Mouse (Mus musculus): ENCODE data around the gene Kcnip1. TPM values are rescaled to one million over a fixed set of nuclear protein-coding genes. Genes with fewer than 3 reads are reported as not detected.

Gene Kcnip1
- polyA plus RNA-seq, 1 experiment from 2014 or later: 9.0 TPM

GRCm38 (mm10) chr11:33821331-33821730, 171.6 kb downstream of the Kcnip1 start:
- H3K4me1 ChIP-seq (ENCODE audit: control insufficient read depth, insufficient read depth, low read length): peaks cover 2% of the 10 kb centered on the region; the same call in 1 of the 2 replicates
- DNase-seq (ENCODE audit: low spot score, missing footprints): no peak
- H3K27ac ChIP-seq (ENCODE audit: low read depth, low read length): no peak overlapping the region
- no peak overlapping the region for H3K9ac ChIP-seq (ENCODE audit: low read length)
- H3K9me3 ChIP-seq (ENCODE audit: control insufficient read depth, low read length): no peaks in the 10 kb centered on the region
- WGBS: 88% methylated on average over 5 of the region's 5 CpGs
- H3K4me2 ChIP-seq: no peak overlapping the region
- H3K4me3 ChIP-seq (ENCODE audit: low read depth, low read length): no peak overlapping the region
- no peaks in the 10 kb centered on the region for H3K27me3 ChIP-seq (ENCODE audit: control insufficient read depth, insufficient read depth, low read length)
- no peak for ATAC-seq (ENCODE audit: low FRiP score)
- no peaks in the 10 kb centered on the region for H3K36me3 ChIP-seq (ENCODE audit: control insufficient read depth, insufficient read depth, low read length)

- Histone ChIP-seq H3K9ac (ENCODE audit: low read length) (no peak overlapping the region), H3K4me3 (ENCODE audit: low read depth, low read length) (no peak overlapping the region), H3K9me3 (ENCODE audit: control insufficient read depth, low read length) (no peaks in the 10 kb centered on the region), H3K36me3 (ENCODE audit: control insufficient read depth, insufficient read depth, low read length) (no peaks in the 10 kb centered on the region), H3K4me2 (no peak overlapping the region), H3K4me1 (ENCODE audit: control insufficient read depth, insufficient read depth, low read length) (peaks cover 3% of the 10 kb centered on the region; the same call in 1 of the 2 replicates), H3K27me3 (ENCODE audit: control insufficient read depth, insufficient read depth, low read length) (no peaks in the 10 kb centered on the region), H3K27ac (ENCODE audit: low read depth, low read length) (no peak overlapping the region)
- WGBS: 92% methylated on average over 7 of the region's 7 CpGs
- DNase-seq (ENCODE audit: low spot score, missing footprints) (no peak), ATAC-seq (ENCODE audit: low FRiP score) (no peak)
Measured at GRCm38 (mm10) chr11:33820876-33821275, 172.1 kb downstream of the Kcnip1 start.

DNA sequence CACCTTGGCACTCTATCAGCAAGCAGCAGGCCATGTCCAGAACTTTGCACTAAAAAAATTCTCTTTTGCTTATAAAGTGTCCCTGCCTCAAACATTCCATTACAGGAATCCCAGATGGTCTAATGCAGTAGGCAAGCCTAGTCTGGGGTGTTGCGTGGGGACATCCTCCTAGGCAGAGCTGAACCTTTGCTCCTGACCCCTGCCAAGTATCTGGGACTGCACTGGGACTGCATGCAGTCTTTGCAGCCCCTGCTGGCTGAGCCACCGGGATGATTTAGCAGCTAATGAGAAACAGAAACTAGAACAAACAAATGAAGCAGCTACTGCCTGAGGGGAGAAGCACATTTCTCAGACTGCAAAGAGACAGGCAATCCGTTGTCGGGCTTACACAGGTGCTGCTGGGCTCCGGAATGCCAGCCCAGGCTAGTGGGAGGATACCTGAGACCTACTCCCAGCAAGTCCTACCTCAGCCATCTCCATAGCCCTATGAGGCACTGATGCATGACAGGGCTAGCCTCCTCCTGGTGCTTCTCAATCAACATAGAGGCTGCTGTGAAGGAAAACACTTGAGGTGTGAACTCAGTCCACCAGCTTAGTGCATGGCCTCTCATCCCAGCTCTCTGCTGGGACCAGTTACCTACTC, 174.0 kb downstream of the Kcnip1 start:
- no peaks in the 10 kb centered on the region for H3K27me3 ChIP-seq (ENCODE audit: control insufficient read depth, insufficient read depth, low read length)
- H3K4me1 ChIP-seq (ENCODE audit: control insufficient read depth, insufficient read depth, low read length): peaks cover 3% of the 10 kb centered on the region; the same call in 1 of the 2 replicates
- no peak overlapping the region for H3K4me2 ChIP-seq
- 60% methylated on average over 5 of the region's 5 CpGs for WGBS
- H3K9me3 ChIP-seq (ENCODE audit: control insufficient read depth, low read length): no peaks in the 10 kb centered on the region
- DNase-seq (ENCODE audit: low spot score, missing footprints) (no peak), ATAC-seq (ENCODE audit: low FRiP score) (no peak)
- H3K36me3 ChIP-seq (ENCODE audit: control insufficient read depth, insufficient read depth, low read length): no peaks in the 10 kb centered on the region
- H3K27ac ChIP-seq (ENCODE audit: low read depth, low read length): no peak overlapping the region
- H3K4me3 ChIP-seq (ENCODE audit: low read depth, low read length): no peak overlapping the region
- H3K9ac ChIP-seq (ENCODE audit: low read length): no peak overlapping the region

DNA sequence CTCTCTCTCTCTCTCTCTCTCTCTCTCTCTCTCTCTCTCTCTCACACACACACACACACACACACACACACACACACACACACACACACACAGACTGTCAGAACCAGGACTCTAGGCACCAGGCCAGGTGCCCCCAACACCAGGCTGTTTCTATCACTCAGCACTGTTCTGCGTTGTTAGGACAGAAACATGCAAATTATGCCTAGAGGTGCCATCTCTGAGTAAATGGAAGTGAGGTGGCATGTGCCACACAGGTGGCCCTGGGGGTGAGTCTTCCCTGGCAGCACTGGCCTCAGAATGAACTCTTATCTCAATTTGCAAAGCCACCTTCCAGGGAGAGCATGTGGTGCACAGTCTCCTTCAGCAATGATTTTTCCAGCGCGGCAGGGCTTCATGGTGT, 176.9 kb downstream of the Kcnip1 start:
- Histone ChIP-seq H3K4me2 (no peak overlapping the region), H3K27ac (ENCODE audit: low read depth, low read length) (no peak overlapping the region), H3K4me1 (ENCODE audit: control insufficient read depth, insufficient read depth, low read length) (peaks cover 3% of the 10 kb centered on the region; the same call in 1 of the 2 replicates), H3K4me3 (ENCODE audit: low read depth, low read length) (no peak overlapping the region), H3K9ac (ENCODE audit: low read length) (no peak overlapping the region), H3K9me3 (ENCODE audit: control insufficient read depth, low read length) (no peaks in the 10 kb centered on the region), H3K27me3 (ENCODE audit: control insufficient read depth, insufficient read depth, low read length) (no peaks in the 10 kb centered on the region), H3K36me3 (ENCODE audit: control insufficient read depth, insufficient read depth, low read length) (no peaks in the 10 kb centered on the region)
- ATAC-seq (ENCODE audit: low FRiP score) (no peak), DNase-seq (ENCODE audit: low spot score, missing footprints) (no peak)
- 33% methylated on average over 3 of the region's 3 CpGs for WGBS

- no peaks in the 10 kb centered on the region for H3K9me3 ChIP-seq (ENCODE audit: control insufficient read depth, low read length)
- H3K27ac ChIP-seq (ENCODE audit: low read depth, low read length): no peak overlapping the region
- DNase-seq (ENCODE audit: low spot score, missing footprints) (no peak), ATAC-seq (ENCODE audit: low FRiP score) (no peak)
- H3K9ac ChIP-seq (ENCODE audit: low read length): no peak overlapping the region
- no peaks in the 10 kb centered on the region for H3K36me3 ChIP-seq (ENCODE audit: control insufficient read depth, insufficient read depth, low read length)
- no peak overlapping the region for H3K4me2 ChIP-seq
- 72% methylated on average over 7 of the region's 7 CpGs for WGBS
- no peaks in the 10 kb centered on the region for H3K4me1 ChIP-seq (ENCODE audit: control insufficient read depth, insufficient read depth, low read length)
- H3K27me3 ChIP-seq (ENCODE audit: control insufficient read depth, insufficient read depth, low read length): no peaks in the 10 kb centered on the region
- H3K4me3 ChIP-seq (ENCODE audit: low read depth, low read length): no peak overlapping the region
Measured at GRCm38 (mm10) chr11:33810105-33810504, 182.8 kb downstream of the Kcnip1 start.

DNA sequence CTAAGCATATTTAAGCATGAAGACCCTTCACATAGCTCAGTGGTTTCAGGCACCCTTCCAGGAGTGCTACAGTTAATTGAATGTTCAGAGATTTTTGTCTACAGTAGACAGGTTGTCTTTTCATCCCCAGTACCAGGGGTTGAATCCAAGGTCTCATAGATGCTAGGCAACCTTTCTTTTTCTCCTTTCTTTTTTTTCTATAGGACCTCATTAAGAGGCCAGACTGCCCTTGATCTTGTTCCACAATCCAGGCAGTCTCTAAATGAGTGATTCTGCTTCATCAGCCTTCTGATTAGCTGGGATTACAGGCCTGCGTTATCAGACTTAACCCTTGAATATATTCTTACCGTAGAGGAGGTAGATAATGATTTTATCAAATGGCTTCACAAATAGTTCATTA, 189.9 kb downstream of the Kcnip1 start:
- no peak for ATAC-seq (ENCODE audit: low FRiP score)

DNA sequence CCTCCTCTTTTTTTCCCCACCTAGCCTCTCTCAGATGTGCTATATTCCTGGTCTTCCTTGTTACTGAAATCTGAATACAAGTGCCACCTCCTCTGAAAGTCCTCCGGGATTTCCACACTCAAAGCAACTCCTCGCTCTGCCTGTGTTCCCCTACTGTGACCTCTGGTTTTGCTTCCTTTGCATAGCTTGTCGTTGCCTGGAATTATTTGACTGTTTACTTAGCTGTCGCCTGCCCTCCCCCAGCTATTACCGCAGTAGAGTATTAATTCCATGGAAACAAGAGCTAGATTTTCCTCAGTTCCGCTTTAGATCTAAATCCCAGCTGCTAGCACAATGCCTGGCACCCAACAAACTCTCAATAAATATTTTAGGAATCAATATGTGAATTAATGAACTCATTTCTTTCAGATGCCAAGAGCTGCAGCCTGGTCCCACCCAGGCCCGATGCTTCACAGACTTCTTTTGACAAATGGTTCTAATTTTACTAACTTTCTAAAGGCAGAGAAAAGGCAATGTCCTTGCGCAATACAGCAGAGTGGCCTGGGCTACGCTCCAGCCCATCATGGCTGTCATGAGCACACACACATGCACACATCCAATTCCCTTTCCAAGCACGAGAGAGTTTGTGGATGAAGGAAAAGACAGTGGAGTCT, 192.4 kb downstream of the Kcnip1 start:
- Histone ChIP-seq H3K4me1 (ENCODE audit: control insufficient read depth, insufficient read depth, low read length) (no peaks in the 10 kb centered on the region), H3K36me3 (ENCODE audit: control insufficient read depth, insufficient read depth, low read length) (no peaks in the 10 kb centered on the region), H3K4me2 (no peak overlapping the region), H3K4me3 (ENCODE audit: low read depth, low read length) (no peak overlapping the region), H3K27ac (ENCODE audit: low read depth, low read length) (no peak overlapping the region), H3K9me3 (ENCODE audit: control insufficient read depth, low read length) (no peaks in the 10 kb centered on the region), H3K27me3 (ENCODE audit: control insufficient read depth, insufficient read depth, low read length) (no peaks in the 10 kb centered on the region), H3K9ac (ENCODE audit: low read length) (no peak overlapping the region)
- no peak for DNase-seq (ENCODE audit: low spot score, missing footprints)
- ATAC-seq (ENCODE audit: low FRiP score): peak; percentile 73; the same call in 1 of the 2 replicates
- 63% methylated on average over 10 of the region's 10 CpGs for whole genome bisulfite sequencing

More for the DNA sequence above, 189.9 kb downstream of the Kcnip1 start:
- no peak for DNase-seq (ENCODE audit: low spot score, missing footprints)
- Histone ChIP-seq H3K27ac (ENCODE audit: low read depth, low read length) (no peak overlapping the region), H3K36me3 (ENCODE audit: control insufficient read depth, insufficient read depth, low read length) (no peaks in the 10 kb centered on the region), H3K27me3 (ENCODE audit: control insufficient read depth, insufficient read depth, low read length) (no peaks in the 10 kb centered on the region), H3K4me2 (no peak overlapping the region), H3K4me3 (ENCODE audit: low read depth, low read length) (no peak overlapping the region), H3K9ac (ENCODE audit: low read length) (no peak overlapping the region), H3K9me3 (ENCODE audit: control insufficient read depth, low read length) (no peaks in the 10 kb centered on the region), H3K4me1 (ENCODE audit: control insufficient read depth, insufficient read depth, low read length) (no peaks in the 10 kb centered on the region)
- WGBS: 71% methylated on average over 2 of the region's 2 CpGs

GRCm38 (mm10) chr11:33799933-33800332, 193.0 kb downstream of the Kcnip1 start:
- Histone ChIP-seq H3K9me3 (ENCODE audit: control insufficient read depth, low read length) (no peaks in the 10 kb centered on the region), H3K4me2 (no peak overlapping the region), H3K9ac (ENCODE audit: low read length) (no peak overlapping the region), H3K27me3 (ENCODE audit: control insufficient read depth, insufficient read depth, low read length) (no peaks in the 10 kb centered on the region), H3K36me3 (ENCODE audit: control insufficient read depth, insufficient read depth, low read length) (no peaks in the 10 kb centered on the region), H3K4me3 (ENCODE audit: low read depth, low read length) (no peak overlapping the region), H3K4me1 (ENCODE audit: control insufficient read depth, insufficient read depth, low read length) (no peaks in the 10 kb centered on the region), H3K27ac (ENCODE audit: low read depth, low read length) (no peak overlapping the region)
- 38% methylated on average over 1 of the region's 1 CpGs for WGBS
- DNase-seq (ENCODE audit: low spot score, missing footprints): no peak
- peak; percentile 50; the same call in 1 of the 2 replicates for ATAC-seq (ENCODE audit: low FRiP score)

- H3K27me3 ChIP-seq (ENCODE audit: control insufficient read depth, insufficient read depth, low read length): no peaks in the 10 kb centered on the region
- no peak overlapping the region for H3K9ac ChIP-seq (ENCODE audit: low read length)
- H3K4me3 ChIP-seq (ENCODE audit: low read depth, low read length): no peak overlapping the region
- H3K9me3 ChIP-seq (ENCODE audit: control insufficient read depth, low read length): no peaks in the 10 kb centered on the region
- H3K27ac ChIP-seq (ENCODE audit: low read depth, low read length): no peak overlapping the region
- ATAC-seq (ENCODE audit: low FRiP score) (no peak), DNase-seq (ENCODE audit: low spot score, missing footprints) (no peak)
- no peaks in the 10 kb centered on the region for H3K4me1 ChIP-seq (ENCODE audit: control insufficient read depth, insufficient read depth, low read length)
- no peaks in the 10 kb centered on the region for H3K36me3 ChIP-seq (ENCODE audit: control insufficient read depth, insufficient read depth, low read length)
- H3K4me2 ChIP-seq: no peak overlapping the region
- 62% methylated on average over 12 of the region's 12 CpGs for WGBS
Measured at GRCm38 (mm10) chr11:33798094-33798648, 194.8 kb downstream of the Kcnip1 start.

Measured in midbrain, embryonic 11.5 days (tissue).